Mouse (Mus musculus): ENCODE measurements around the gene Ddx4. TPM values are rescaled to one million over a fixed set of nuclear protein-coding genes. Genes with fewer than 3 reads are reported as not detected.
"Not testable (repeated sequence)": the region's sequence is repeated elsewhere in the genome, so short reads cannot be mapped to it uniquely, and the experiment has no call there.

The Ddx4 gene
- polyA plus RNA-seq, 1 experiment from 2014 or later, result 0.11 TPM

- H3K27ac ChIP-seq, result no peak overlapping the region
- no peaks in the 10 kb centered on the region for H3K36me3 ChIP-seq (ENCODE audit: inconsistent target)
- no peak overlapping the region for H3K4me3 ChIP-seq (ENCODE audit: inconsistent target)
- no peaks in the 10 kb centered on the region for H3K79me2 ChIP-seq (ENCODE audit: inconsistent target)
- WGBS (ENCODE audit: missing documents), result 88% methylated on average over 4 of the region's 4 CpGs
Measured at GRCm38 (mm10) chr13:112604411-112604810, 47.9 kb downstream of the Ddx4 start.

GRCm38 (mm10) chr13:112603839-112604238, 48.4 kb downstream of the Ddx4 start:
- Histone ChIP-seq H3K4me3 (ENCODE audit: inconsistent target) (no peak overlapping the region), H3K79me2 (ENCODE audit: inconsistent target) (no peaks in the 10 kb centered on the region), H3K27ac (no peak overlapping the region), H3K36me3 (ENCODE audit: inconsistent target) (no peaks in the 10 kb centered on the region)
- WGBS (ENCODE audit: missing documents), result 80% methylated on average over 1 of the region's 1 CpGs

DNA sequence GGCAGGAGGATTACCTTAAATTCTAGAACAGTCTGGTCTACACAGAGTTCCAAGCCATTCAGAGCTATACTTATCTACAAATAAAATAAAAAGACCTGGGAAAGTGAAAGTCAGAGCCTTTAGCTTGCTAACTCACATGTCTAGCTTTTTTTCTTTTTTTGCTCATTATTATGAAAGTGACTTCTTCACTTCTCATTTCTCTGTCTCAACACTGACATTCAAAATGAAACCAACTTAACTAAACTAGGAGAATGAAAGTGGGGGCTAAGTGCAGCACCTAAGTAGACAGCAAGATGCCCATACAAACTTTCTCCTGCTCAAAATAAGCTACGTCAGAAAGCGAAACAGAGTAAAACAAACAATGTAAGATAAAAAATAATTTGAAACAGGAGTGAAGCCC, 49.7 kb downstream of the Ddx4 start:
- Histone ChIP-seq H3K4me3 (ENCODE audit: inconsistent target) (no peak overlapping the region), H3K36me3 (ENCODE audit: inconsistent target) (no peaks in the 10 kb centered on the region), H3K27ac (no peak overlapping the region), H3K79me2 (ENCODE audit: inconsistent target) (no peaks in the 10 kb centered on the region)
- WGBS (ENCODE audit: missing documents), result 89% methylated on average over 2 of the region's 2 CpGs

GRCm38 (mm10) chr13:112594260-112594659, 58.0 kb downstream of the Ddx4 start, which contains the start of gene Il31ra:
Il31ra (minus strand) TSS chr13:112594360.
- no CpG with 5 or more reads among the region's 8 CpGs for WGBS (ENCODE audit: missing documents)
- not testable (repeated sequence) for H3K79me2 ChIP-seq (ENCODE audit: inconsistent target); H3K36me3 ChIP-seq (ENCODE audit: inconsistent target); H3K4me3 ChIP-seq (ENCODE audit: inconsistent target); H3K27ac ChIP-seq

DNA sequence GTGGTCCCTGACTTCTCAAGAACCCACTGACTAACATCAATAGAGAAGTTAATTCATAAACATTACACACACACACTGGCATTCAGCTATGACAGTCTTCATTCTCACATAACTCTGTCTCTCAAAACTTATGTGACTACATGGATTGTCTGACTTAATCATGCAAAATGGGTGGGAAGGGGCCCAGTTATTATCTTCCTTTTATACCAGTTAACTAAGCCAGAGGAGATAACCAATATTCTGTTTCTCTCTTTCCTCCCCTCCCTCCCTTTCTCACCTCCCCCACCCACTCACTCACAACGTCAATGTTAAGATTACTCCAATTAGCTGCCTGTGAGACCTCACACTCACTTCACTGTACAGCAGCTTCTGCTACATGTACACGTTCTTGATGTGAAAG, 62.0 kb downstream of the Ddx4 start:
- Histone ChIP-seq H3K4me3 (ENCODE audit: inconsistent target) (no peak overlapping the region), H3K27ac (no peak overlapping the region), H3K79me2 (ENCODE audit: inconsistent target) (no peaks in the 10 kb centered on the region)

GRCm38 (mm10) chr13:112589625-112590024, 62.6 kb downstream of the Ddx4 start:
- no peak overlapping the region for H3K27ac ChIP-seq
- H3K79me2 ChIP-seq (ENCODE audit: inconsistent target), result no peaks in the 10 kb centered on the region
- H3K36me3 ChIP-seq (ENCODE audit: inconsistent target), result no peaks in the 10 kb centered on the region
- no peak overlapping the region for H3K4me3 ChIP-seq (ENCODE audit: inconsistent target)

More for the DNA sequence above, 62.0 kb downstream of the Ddx4 start:
- 100% methylated on average over 2 of the region's 2 CpGs for WGBS (ENCODE audit: missing documents)
- H3K36me3 ChIP-seq (ENCODE audit: inconsistent target), result no peaks in the 10 kb centered on the region

DNA sequence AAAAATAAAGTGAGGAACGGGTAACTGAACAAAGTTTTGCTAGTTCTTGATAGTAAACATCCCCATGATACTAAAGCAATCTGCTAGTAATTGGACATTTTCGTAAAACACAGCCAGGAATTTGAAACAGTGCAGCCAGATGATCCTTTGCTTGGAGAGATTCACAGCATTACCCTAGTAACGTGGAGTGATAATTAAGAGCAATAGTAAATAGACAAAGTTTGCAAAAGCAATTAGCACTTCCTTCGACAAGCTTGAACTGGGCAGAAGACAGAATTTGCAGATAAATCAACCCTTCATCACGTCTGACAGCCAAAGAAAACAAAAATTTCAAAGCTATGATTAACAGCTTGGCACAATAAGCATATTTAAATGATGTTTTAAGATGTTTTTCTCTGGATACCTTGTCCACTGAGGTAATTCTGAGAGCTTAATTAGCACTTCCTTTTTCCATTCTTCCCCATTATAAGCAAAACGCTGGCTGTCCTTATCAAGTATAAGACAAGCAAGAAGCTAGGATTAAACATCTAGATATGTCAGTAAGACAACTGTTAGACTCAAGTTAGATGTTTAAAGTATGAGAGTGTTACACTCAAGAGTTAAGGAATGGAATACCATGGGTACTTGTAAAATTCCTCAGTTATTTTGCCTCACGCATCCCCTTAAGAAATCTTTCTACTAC, 67.6 kb downstream of the Ddx4 start:
- Histone ChIP-seq H3K27ac (no peak overlapping the region), H3K36me3 (ENCODE audit: inconsistent target) (no peaks in the 10 kb centered on the region)
- WGBS (ENCODE audit: missing documents), result 77% methylated on average over 7 of the region's 7 CpGs

GRCm38 (mm10) chr13:112582291-112582690, 70.0 kb downstream of the Ddx4 start:
- no peaks in the 10 kb centered on the region for H3K36me3 ChIP-seq (ENCODE audit: inconsistent target)
- H3K27ac ChIP-seq, result no peak overlapping the region
- no peak overlapping the region for H3K4me3 ChIP-seq (ENCODE audit: inconsistent target)
- H3K79me2 ChIP-seq (ENCODE audit: inconsistent target), result no peaks in the 10 kb centered on the region
- WGBS (ENCODE audit: missing documents), result 89% methylated on average over 8 of the region's 8 CpGs

More for the DNA sequence above, 67.6 kb downstream of the Ddx4 start:
- Histone ChIP-seq H3K4me3 (ENCODE audit: inconsistent target) (no peak overlapping the region), H3K79me2 (ENCODE audit: inconsistent target) (no peaks in the 10 kb centered on the region)

DNA sequence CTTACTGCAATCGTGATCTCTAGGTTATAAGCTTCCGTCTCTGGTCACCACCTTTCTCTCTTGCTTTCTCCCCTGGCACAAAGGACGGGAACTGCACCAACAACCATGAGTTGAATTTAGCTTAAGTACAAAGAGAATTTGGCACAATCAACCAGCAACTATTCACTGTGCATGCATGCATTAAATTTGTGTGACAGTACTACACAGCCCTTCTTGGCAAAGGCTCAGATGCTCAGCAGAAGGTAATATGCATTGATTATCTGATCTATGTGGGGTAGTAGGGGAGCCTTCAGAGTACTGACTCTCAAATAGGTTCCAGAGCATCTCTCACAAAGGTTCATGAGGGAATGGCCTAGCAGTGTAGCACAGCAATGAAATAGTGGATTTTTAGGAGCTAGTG, 70.5 kb downstream of the Ddx4 start:
- Histone ChIP-seq H3K4me3 (ENCODE audit: inconsistent target) (no peak overlapping the region), H3K79me2 (ENCODE audit: inconsistent target) (no peaks in the 10 kb centered on the region), H3K27ac (no peak overlapping the region), H3K36me3 (ENCODE audit: inconsistent target) (no peaks in the 10 kb centered on the region)
- WGBS (ENCODE audit: missing documents), result 86% methylated on average over 3 of the region's 3 CpGs

- Histone ChIP-seq H3K27ac (no peak overlapping the region), H3K36me3 (ENCODE audit: inconsistent target) (no peaks in the 10 kb centered on the region), H3K4me3 (ENCODE audit: inconsistent target) (no peak overlapping the region), H3K79me2 (ENCODE audit: inconsistent target) (no peaks in the 10 kb centered on the region)
- WGBS (ENCODE audit: missing documents), result 71% methylated on average over 11 of the region's 11 CpGs
Measured at GRCm38 (mm10) chr13:112580590-112581320, 71.5 kb downstream of the Ddx4 start.

- not testable (repeated sequence) for H3K79me2 ChIP-seq (ENCODE audit: inconsistent target); H3K4me3 ChIP-seq (ENCODE audit: inconsistent target); H3K36me3 ChIP-seq (ENCODE audit: inconsistent target); H3K27ac ChIP-seq
- 65% methylated on average over 11 of the region's 11 CpGs for WGBS (ENCODE audit: missing documents)
Measured at GRCm38 (mm10) chr13:112578041-112578440, 74.2 kb downstream of the Ddx4 start.

- Histone ChIP-seq H3K27ac (no peak overlapping the region), H3K79me2 (ENCODE audit: inconsistent target) (no peaks in the 10 kb centered on the region), H3K36me3 (ENCODE audit: inconsistent target) (no peaks in the 10 kb centered on the region), H3K4me3 (ENCODE audit: inconsistent target) (no peak overlapping the region)
Measured at GRCm38 (mm10) chr13:112573800-112574199, 78.5 kb downstream of the Ddx4 start.

- H3K79me2 ChIP-seq (ENCODE audit: inconsistent target), result no peaks in the 10 kb centered on the region
- 86% methylated on average over 5 of the region's 5 CpGs for WGBS (ENCODE audit: missing documents)
- no peaks in the 10 kb centered on the region for H3K36me3 ChIP-seq (ENCODE audit: inconsistent target)
- H3K4me3 ChIP-seq (ENCODE audit: inconsistent target), result no peak overlapping the region
- no peak overlapping the region for H3K27ac ChIP-seq
Measured at GRCm38 (mm10) chr13:112570768-112571167, 81.5 kb downstream of the Ddx4 start.

GRCm38 (mm10) chr13:112569606-112570005, 82.7 kb downstream of the Ddx4 start:
- Histone ChIP-seq H3K79me2 (ENCODE audit: inconsistent target) (no peaks in the 10 kb centered on the region), H3K4me3 (ENCODE audit: inconsistent target) (no peak overlapping the region), H3K36me3 (ENCODE audit: inconsistent target) (no peaks in the 10 kb centered on the region), H3K27ac (no peak overlapping the region)
- WGBS (ENCODE audit: missing documents), result 80% methylated on average over 4 of the region's 4 CpGs

DNA sequence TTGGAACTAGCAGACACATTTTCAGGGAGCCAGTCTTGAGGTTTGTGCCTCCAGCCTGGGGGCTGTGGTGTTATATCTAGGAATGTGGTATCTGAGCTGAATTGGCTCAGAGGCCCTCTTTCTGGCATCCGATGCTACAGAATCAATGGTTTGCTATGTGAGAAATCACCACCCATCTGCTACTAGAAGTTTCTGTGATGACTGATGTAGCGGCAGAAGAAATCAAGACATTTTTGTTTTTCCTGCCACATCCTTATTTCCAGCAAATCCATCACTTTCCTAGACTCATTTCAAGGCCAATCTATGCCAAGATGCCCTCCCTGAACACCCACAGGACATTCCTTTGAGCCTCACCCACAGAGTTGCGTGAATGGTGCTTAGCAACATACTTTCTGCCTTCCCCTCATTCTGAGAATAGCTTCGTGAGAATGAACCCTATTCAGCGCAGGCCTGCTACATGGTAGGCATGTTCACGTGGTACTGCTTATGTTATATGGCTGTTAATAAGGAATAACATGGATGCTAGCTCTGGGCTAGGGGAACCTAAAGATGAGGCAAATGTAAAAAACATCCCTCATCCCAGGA, 91.6 kb downstream of the Ddx4 start:
- WGBS (ENCODE audit: missing documents), result 96% methylated on average over 6 of the region's 6 CpGs
- no peaks in the 10 kb centered on the region for H3K79me2 ChIP-seq (ENCODE audit: inconsistent target)
- H3K27ac ChIP-seq, result no peak overlapping the region
- H3K36me3 ChIP-seq (ENCODE audit: inconsistent target), result no peaks in the 10 kb centered on the region
- no peak overlapping the region for H3K4me3 ChIP-seq (ENCODE audit: inconsistent target)
